Mouse (Mus musculus) erythroblast, embryonic 14.5 days (primary cell): Measurements from ENCODE around the gene Znrd1as. TPM values are rescaled to one million over a fixed set of nuclear protein-coding genes. Genes with fewer than 3 reads are reported as not detected.

ENCODE experiments used
- H3K27me3 ChIP-seq: 2 replicates; pipeline ENCODE4 v1.6.1; 2012; ENCODE audit warnings: inconsistent platforms; ENCODE audit not compliant: control insufficient read depth
- H3K36me3 ChIP-seq: 2 replicates; pipeline ENCODE4 v1.6.1; 2012; ENCODE audit warnings: mild to moderate bottlenecking, inconsistent platforms; ENCODE audit not compliant: control insufficient read depth
- H3K4me1 ChIP-seq: 2 replicates; pipeline ENCODE4 v1.6.1; 2012; ENCODE audit warnings: inconsistent platforms; ENCODE audit not compliant: control insufficient read depth
- H3K4me3 ChIP-seq: replicated peaks from 2 replicates; pipeline ENCODE3; 2012; ENCODE audit warnings: moderate library complexity, mild to moderate bottlenecking, inconsistent platforms
- H3K9me3 ChIP-seq: 2 replicates; pipeline ENCODE4 v1.6.1; 2012; ENCODE audit warnings: low read length, inconsistent platforms, mixed read lengths; ENCODE audit not compliant: control insufficient read depth
- GATA1 ChIP-seq: IDR thresholded peaks from 2 replicates; pipeline ENCODE4 v1.6.1; 2012; ENCODE audit warnings: low read length, inconsistent platforms, mixed read lengths
- TAL1 ChIP-seq: IDR thresholded peaks from 3 replicates; pipeline ENCODE4 v1.6.1; 2012; ENCODE audit warnings: low read length, inconsistent platforms, mixed read lengths
- polyA plus RNA-seq: library from polyadenylated mRNA; stranded (reverse); fragments of >175 nt; gene quantifications from 2 replicates; pipeline ENCODE4 v1.2.3, GENCODE M21; 2012

Znrd1as gene
- polyA plus RNA-seq, 1 experiment, result 0.07 TPM

GRCm38 (mm10) chr17:36992336-36993104 lies 34.1 kb downstream of the Znrd1as start:
- TF ChIP-seq GATA1, result no peak
- no peak for TF ChIP-seq TAL1
- no peaks in the 10 kb centered on the region for H3K36me3 ChIP-seq
- H3K4me1 ChIP-seq, result no peaks in the 10 kb centered on the region
- H3K4me3 ChIP-seq, result no peak overlapping the region
- H3K27me3 ChIP-seq, result peaks cover 23% of the 10 kb centered on the region
- H3K9me3 ChIP-seq, result no peaks in the 10 kb centered on the region

GRCm38 (mm10) chr17:36993770-36994325 lies 35.5 kb downstream of the Znrd1as start:
- Histone ChIP-seq H3K4me3 (no peak overlapping the region), H3K9me3 (no peaks in the 10 kb centered on the region), H3K27me3 (peaks cover 10% of the 10 kb centered on the region), H3K4me1 (no peaks in the 10 kb centered on the region), H3K36me3 (no peaks in the 10 kb centered on the region)
- TF ChIP-seq TAL1, result no peak
- TF ChIP-seq GATA1, result no peak

- H3K36me3 ChIP-seq, result no peaks in the 10 kb centered on the region
- H3K4me1 ChIP-seq, result no peaks in the 10 kb centered on the region
- peaks cover 3% of the 10 kb centered on the region for H3K27me3 ChIP-seq
- no peak for TF ChIP-seq GATA1
- TF ChIP-seq TAL1, result no peak
- H3K4me3 ChIP-seq, result no peak overlapping the region
- H3K9me3 ChIP-seq, result no peaks in the 10 kb centered on the region
Measured at GRCm38 (mm10) chr17:36994528-36994927, 36.1 kb downstream of the Znrd1as start.

GRCm38 (mm10) chr17:36995448-36995847 lies 37.1 kb downstream of the Znrd1as start:
- H3K27me3 ChIP-seq, result 0 out of 2 replicates have a peak, but pooled peaks cover 2% of the 10 kb centered on the region
- no peaks in the 10 kb centered on the region for H3K4me1 ChIP-seq
- no peaks in the 10 kb centered on the region for H3K9me3 ChIP-seq
- no peaks in the 10 kb centered on the region for H3K36me3 ChIP-seq
- no peak overlapping the region for H3K4me3 ChIP-seq
- no peak for TF ChIP-seq GATA1
- TF ChIP-seq TAL1, result no peak

- Histone ChIP-seq H3K9me3 (no peaks in the 10 kb centered on the region), H3K36me3 (no peaks in the 10 kb centered on the region), H3K27me3 (peaks cover 8% of the 10 kb centered on the region), H3K4me3 (no peak overlapping the region), H3K4me1 (no peaks in the 10 kb centered on the region)
- TF ChIP-seq GATA1 (no peak), TAL1 (no peak)
Measured at GRCm38 (mm10) chr17:36997033-36997735, 38.8 kb downstream of the Znrd1as start.

GRCm38 (mm10) chr17:36998477-36998876 lies 40.1 kb downstream of the Znrd1as start:
- Histone ChIP-seq H3K36me3 (no peaks in the 10 kb centered on the region), H3K4me3 (no peak overlapping the region), H3K9me3 (no peaks in the 10 kb centered on the region), H3K4me1 (no peaks in the 10 kb centered on the region), H3K27me3 (peaks cover 20% of the 10 kb centered on the region)
- TF ChIP-seq GATA1, result no peak
- TF ChIP-seq TAL1, result no peak

- no peaks in the 10 kb centered on the region for H3K4me1 ChIP-seq
- no peak for TF ChIP-seq TAL1
- TF ChIP-seq GATA1, result no peak
Measured at GRCm38 (mm10) chr17:37000863-37001262, 42.5 kb downstream of the Znrd1as start, which contains the start of gene Zfp57. Zfp57 (plus strand) TSS chr17:37001163.

GRCm38 (mm10) chr17:37002364-37003330 lies 44.3 kb downstream of the Znrd1as start:
- TF ChIP-seq TAL1 (no peak), GATA1 (no peak)

More at GRCm38 (mm10) chr17:37000863-37001262, 42.5 kb downstream of the Znrd1as start, which contains the start of gene Zfp57:
- Histone ChIP-seq H3K36me3 (no peaks in the 10 kb centered on the region), H3K4me3 (no peak within 1 kb of the TSS), H3K27me3 (peaks cover 28% of the 10 kb centered on the region), H3K9me3 (no peaks in the 10 kb centered on the region)

More at GRCm38 (mm10) chr17:37002364-37003330, 44.3 kb downstream of the Znrd1as start:
- Histone ChIP-seq H3K27me3 (peaks cover 28% of the 10 kb centered on the region), H3K9me3 (no peaks in the 10 kb centered on the region), H3K4me3 (peak overlapping the region; percentile 36), H3K36me3 (no peaks in the 10 kb centered on the region), H3K4me1 (no peaks in the 10 kb centered on the region)
